ENCODE assay signal across 8 mouse cellular contexts in the genomic region with DNA sequence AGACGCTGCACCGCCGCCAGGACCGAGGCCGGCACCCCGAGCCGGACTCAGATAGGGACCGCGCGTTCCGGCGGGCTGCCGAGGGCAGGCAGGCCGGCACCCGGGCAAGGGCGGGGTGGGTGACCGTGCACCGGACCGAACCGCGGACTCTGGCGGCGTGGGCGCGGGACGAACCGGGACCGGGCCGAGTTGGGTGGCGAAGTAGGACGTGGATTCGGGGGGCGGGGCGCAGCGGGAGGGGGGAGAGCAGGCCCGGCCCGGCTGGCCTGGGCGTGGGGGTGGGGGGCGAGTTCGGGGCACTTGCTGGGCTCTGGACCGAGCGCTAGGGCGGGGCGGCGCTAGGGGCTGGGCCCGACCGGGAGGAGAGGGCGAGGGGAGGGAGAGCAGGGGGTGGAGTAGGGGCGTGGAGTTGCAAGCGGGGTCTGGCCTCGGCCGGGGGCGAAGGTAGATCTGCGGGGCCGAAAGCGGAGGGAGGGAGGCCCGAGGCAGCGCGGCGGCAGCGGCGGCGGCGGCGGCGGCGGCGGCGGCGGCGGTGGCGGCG. TPM values are rescaled to one million over a fixed set of nuclear protein-coding genes. Genes with fewer than 3 reads are reported as not detected.
A peak's percentile ranks its signal among the peaks of the same experiment; 100 is the strongest.
DNase-seq lines count a peak whose midpoint lies in the region; ATAC-seq and TF ChIP-seq lines count a peak whose summit lies in the region.

No protein-coding gene starts in this region.

- H3K4me1 ChIP-seq in embryonic facial prominence, embryonic 13.5 days = 0 out of 2 replicates have a peak, but pooled peaks cover 3% of the 10 kb centered on the region
- H3K4me1 ChIP-seq in heart, embryonic 13.5 days = peaks cover 11% of the 10 kb centered on the region
- H3K4me1 ChIP-seq in kidney, embryonic 16.5 days (ENCODE audit: insufficient read depth, low read length) = peaks cover 10% of the 10 kb centered on the region
- 0 out of 2 replicates have a peak, but pooled peaks cover 5% of the 10 kb centered on the region for H3K4me1 ChIP-seq in small intestine, adult 2 months (ENCODE audit: control insufficient read depth, insufficient read depth, insufficient read length, low read length)

- H3K4me2 ChIP-seq in embryonic facial prominence, embryonic 13.5 days = peak overlapping the region; percentile 67
- peak overlapping the region; percentile 83 for H3K4me2 ChIP-seq in heart, embryonic 13.5 days
- peak overlapping the region; percentile 65 for H3K4me2 ChIP-seq in kidney, embryonic 16.5 days (replicated peaks; ENCODE audit: low read depth, low read length)

- peak overlapping the region; percentile 71 for H3K9ac ChIP-seq in embryonic facial prominence, embryonic 13.5 days
- peak overlapping the region; percentile 79 for H3K9ac ChIP-seq in heart, embryonic 13.5 days
- peak overlapping the region; percentile 75 for H3K9ac ChIP-seq in kidney, embryonic 16.5 days (replicated peaks; ENCODE audit: low read length)

- H3K4me3 ChIP-seq in embryonic facial prominence, embryonic 13.5 days = peak overlapping the region; percentile 55
- peak overlapping the region; percentile 64 for H3K4me3 ChIP-seq in heart, embryonic 13.5 days
- peak overlapping the region; percentile 61 for H3K4me3 ChIP-seq in kidney, embryonic 16.5 days (ENCODE audit: low read length)
- peak overlapping the region; percentile 77 for H3K4me3 ChIP-seq in small intestine, adult 2 months (ENCODE audit: low read depth, low read length)

- peak; percentile 23 to 30 for DNase-seq in B cell, adult 2 months
- DNase-seq in ZHBTc4 (ENCODE audit: low read depth, low spot score) (peak; percentile 59), adipocyte (ENCODE audit: low spot score) (no peak)
- DNase-seq in lung, postnatal 10 days = peak; percentile 72

- no peaks in the 10 kb centered on the region for H3K36me3 ChIP-seq in embryonic facial prominence, embryonic 13.5 days
- H3K36me3 ChIP-seq in heart, embryonic 13.5 days = no peaks in the 10 kb centered on the region
- H3K36me3 ChIP-seq in kidney, embryonic 16.5 days (ENCODE audit: insufficient read depth, low read length) = no peaks in the 10 kb centered on the region
- no peaks in the 10 kb centered on the region for H3K36me3 ChIP-seq in small intestine, adult 2 months (ENCODE audit: control insufficient read depth, insufficient read depth, low read length)

- H3K9me3 ChIP-seq in embryonic facial prominence, embryonic 13.5 days = no peaks in the 10 kb centered on the region
- no peaks in the 10 kb centered on the region for H3K9me3 ChIP-seq in heart, embryonic 13.5 days
- 0 out of 2 replicates have a peak, but pooled peaks cover 3% of the 10 kb centered on the region for H3K9me3 ChIP-seq in kidney, embryonic 16.5 days (ENCODE audit: low read length)

- no peak for TF ChIP-seq CTCF in small intestine, adult 2 months (IDR thresholded peaks at IDR 0.05; ENCODE audit: extremely low read depth, insufficient read length, insufficient replicate concordance, low read depth, low read length)

- peaks cover 21% of the 10 kb centered on the region; the same call in 1 of the 2 replicates for H3K27me3 ChIP-seq in embryonic facial prominence, embryonic 13.5 days
- peaks cover 54% of the 10 kb centered on the region for H3K27me3 ChIP-seq in heart, embryonic 13.5 days (replicated peaks)
- no peaks in the 10 kb centered on the region; the same call in 1 of the 2 replicates for H3K27me3 ChIP-seq in kidney, embryonic 16.5 days (ENCODE audit: insufficient read depth, low read length)
- H3K27me3 ChIP-seq in small intestine, adult 2 months (ENCODE audit: control insufficient read depth, insufficient read depth, low read length) = no peaks in the 10 kb centered on the region

- 16% methylated on average over 33 of the region's 73 CpGs for WGBS in embryonic facial prominence, embryonic 13.5 days
- 8% methylated on average over 26 of the region's 73 CpGs for WGBS in heart, embryonic 13.5 days
- WGBS in kidney, embryonic 16.5 days = 12% methylated on average over 37 of the region's 73 CpGs
- WGBS in small intestine, adult 2 months = 17% methylated on average over 41 of the region's 73 CpGs

- TF ChIP-seq POLR2A in small intestine, adult 2 months (IDR thresholded peaks at IDR 0.05; ENCODE audit: low read depth, low read length) = no peak

- H3K27ac ChIP-seq in embryonic facial prominence, embryonic 13.5 days = no peak overlapping the region
- H3K27ac ChIP-seq in heart, embryonic 13.5 days (replicated peaks) = peak overlapping the region; percentile 50
- peak overlapping the region; percentile 69 for H3K27ac ChIP-seq in kidney, embryonic 16.5 days (ENCODE audit: low read length)
- H3K27ac ChIP-seq in small intestine, adult 2 months (ENCODE audit: insufficient read depth, low read depth, low read length) = 0 out of 2 replicates have a peak overlapping the region, but pooled peaks have one; percentile 15

- ATAC-seq in embryonic facial prominence, embryonic 13.5 days (ENCODE audit: insufficient number of reproducible peaks, insufficient read depth, low FRiP score, low TSS enrichment, low read depth) = peak; percentile 53; the same call in 1 of the 2 replicates
- ATAC-seq in heart, embryonic 13.5 days (ENCODE audit: extremely low read depth, insufficient number of reproducible peaks, low FRiP score, low TSS enrichment) = peak; percentile 33
- ATAC-seq in kidney, embryonic 16.5 days (ENCODE audit: low FRiP score, low TSS enrichment) = peak; percentile 66

RNA-seq across cellular contexts. Expression of a gene that starts 0.5 kb away (rescaled TPM):
- polyA plus RNA-seq in embryonic facial prominence, embryonic 13.5 days (2015; fragmentation: Nextera tagmentation; extraction: Ambion mirVana) = 6.2 and 6.8 TPM in 2 replicates
- 3.8 and 4.1 TPM in 2 replicates for polyA plus RNA-seq in heart, embryonic 13.5 days (2015; fragmentation: Nextera tagmentation; extraction: Ambion mirVana)
- 5.6 and 6.2 TPM in 2 replicates for polyA plus RNA-seq in kidney, embryonic 16.5 days (2015; fragmentation: Nextera tagmentation; extraction: Ambion mirVana)
- 4.4 and 6.8 TPM in 2 replicates for polyA plus RNA-seq in small intestine, adult 2 months (2012; rRNA removed)
